Mouse (Mus musculus) forebrain, embryonic 14.5 days (tissue): ENCODE measurements around the gene Rnft1. TPM values are rescaled to one million over a fixed set of nuclear protein-coding genes. Genes with fewer than 3 reads are reported as not detected.

ENCODE experiments used
- ATAC-seq: fragments of 200-750 bp; cut with Nextera tagmentation; 2 replicates; pipeline ENCODE4 v1.8.0; 2017; ENCODE audit warnings: mild to moderate bottlenecking, moderate library complexity
- DNase-seq: peaks from one replicate; pipeline ENCODE4 v3.0.0-alpha.2; 2015; ENCODE audit warnings: low spot score
- H3K27ac ChIP-seq: fragments of 300-500 bp; sonication (generic); 2 replicates; pipeline ENCODE4 v1.5.1; 2014; ENCODE audit warnings: low read depth, mild to moderate bottlenecking, control low read depth, low read length, moderate library complexity
- H3K27me3 ChIP-seq: fragments of 300-500 bp; sonication (generic); replicated peaks from 2 replicates; pipeline ENCODE4 v1.6.1; 2014; ENCODE audit warnings: low read length, control low read depth, mixed read lengths; ENCODE audit not compliant: control insufficient read depth, insufficient read depth
- H3K36me3 ChIP-seq: fragments of 300-500 bp; sonication (generic); 2 replicates; pipeline ENCODE4 v1.6.1; 2014; ENCODE audit warnings: low read length, control low read depth; ENCODE audit not compliant: control insufficient read depth, insufficient read depth
- H3K4me1 ChIP-seq: fragments of 300-500 bp; sonication (generic); 2 replicates; pipeline ENCODE4 v1.6.1; 2014; ENCODE audit warnings: antibody characterized with exemption, low read length, control low read depth; ENCODE audit not compliant: control insufficient read depth, insufficient read depth
- H3K4me2 ChIP-seq: fragments of 300-500 bp; sonication (generic); 2 replicates; pipeline ENCODE4 v1.6.1; 2014; ENCODE audit warnings: mild to moderate bottlenecking, control low read depth, low read length
- H3K4me3 ChIP-seq: fragments of 300-500 bp; sonication (generic); 2 replicates; pipeline ENCODE4 v1.5.1; 2014; ENCODE audit warnings: low read depth, low read length, control low read depth
- H3K9ac ChIP-seq: fragments of 300-500 bp; sonication (generic); 2 replicates; pipeline ENCODE4 v1.6.1; 2014; ENCODE audit warnings: mild to moderate bottlenecking, low read length, control low read depth, moderate library complexity
- H3K9me3 ChIP-seq: fragments of 300-500 bp; sonication (generic); replicated peaks from 2 replicates; pipeline ENCODE4 v1.6.1; 2016; ENCODE audit warnings: low read length, control low read depth, mixed read lengths; ENCODE audit not compliant: control insufficient read depth
- WGBS: fragments of 180-500 bp; shearing (Covaris S2); extraction: QIAGEN DNeasy Blood & Tissue Kit; methylation state at CpG from one replicate; pipeline ENCODE4 v1.1.7; 2014; 5-methylcytosine and 5-hydroxymethylcytosine counted together
- polyA plus RNA-seq: library from polyadenylated mRNA; unstranded; fragments of >200 nt; fragmentation: Nextera tagmentation; extraction: Ambion mirVana; gene quantifications from 2 replicates; pipeline ENCODE4 v1.2.1, GENCODE M21; 2014

Gene Rnft1
- polyA plus RNA-seq, 1 experiment from 2014 or later: 15.7 TPM

DNA sequence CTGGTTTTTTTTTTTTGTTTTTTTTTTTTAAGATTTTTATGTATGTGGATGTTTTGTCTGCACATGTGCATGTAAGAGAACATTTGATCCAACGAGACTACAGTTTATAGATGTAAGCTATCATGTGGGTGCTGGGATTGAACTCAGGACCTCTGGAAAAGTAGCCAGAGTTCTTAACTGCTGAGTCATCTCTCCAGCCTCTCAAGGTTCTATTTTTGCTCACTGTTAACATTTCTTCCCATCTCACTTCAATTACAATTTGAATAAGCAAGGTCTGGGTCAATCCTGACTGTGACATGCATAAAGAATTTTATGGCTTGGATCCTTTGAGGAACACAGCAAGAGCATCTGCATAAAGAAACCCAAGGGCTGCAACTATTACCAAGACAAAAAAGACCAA lies 16.3 kb downstream of the Rnft1 start:
- H3K4me2 ChIP-seq: no peak overlapping the region
- no peak overlapping the region for H3K4me3 ChIP-seq
- no peak overlapping the region for H3K9ac ChIP-seq
- no peaks in the 10 kb centered on the region for H3K27me3 ChIP-seq
- no peak for ATAC-seq
- DNase-seq: no peak
- H3K9me3 ChIP-seq: no peaks in the 10 kb centered on the region
- 85% methylated on average over 1 of the region's 1 CpGs for WGBS
- H3K27ac ChIP-seq: no peak overlapping the region
- H3K36me3 ChIP-seq: peaks cover 46% of the 10 kb centered on the region
- no peaks in the 10 kb centered on the region for H3K4me1 ChIP-seq

DNA sequence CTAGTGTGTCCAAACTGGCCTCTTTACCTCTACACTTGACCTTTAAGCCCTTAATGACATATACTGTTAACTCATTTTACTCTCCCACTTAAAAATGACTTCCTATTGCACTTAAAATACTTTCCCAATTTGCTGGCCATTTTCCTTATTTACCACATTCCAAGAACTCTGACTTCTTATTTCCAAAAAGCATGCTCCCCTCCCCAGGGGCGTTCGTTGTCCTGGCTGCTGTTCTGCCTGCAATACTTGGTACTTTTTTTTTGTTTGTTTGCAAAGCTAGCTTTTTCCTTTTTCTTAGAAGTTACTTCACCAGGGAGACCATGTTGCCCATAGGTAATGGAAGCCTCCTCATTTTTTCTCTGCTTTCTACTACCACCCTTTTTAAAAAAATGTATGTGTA lies 18.7 kb downstream of the Rnft1 start:
- Histone ChIP-seq H3K27ac (no peak overlapping the region), H3K36me3 (peaks cover 51% of the 10 kb centered on the region), H3K9ac (no peak overlapping the region), H3K4me3 (no peak overlapping the region), H3K27me3 (no peaks in the 10 kb centered on the region), H3K9me3 (no peaks in the 10 kb centered on the region), H3K4me1 (no peaks in the 10 kb centered on the region), H3K4me2 (no peak overlapping the region)
- 93% methylated on average over 2 of the region's 2 CpGs for WGBS
- ATAC-seq: no peak
- DNase-seq: no peak

DNA sequence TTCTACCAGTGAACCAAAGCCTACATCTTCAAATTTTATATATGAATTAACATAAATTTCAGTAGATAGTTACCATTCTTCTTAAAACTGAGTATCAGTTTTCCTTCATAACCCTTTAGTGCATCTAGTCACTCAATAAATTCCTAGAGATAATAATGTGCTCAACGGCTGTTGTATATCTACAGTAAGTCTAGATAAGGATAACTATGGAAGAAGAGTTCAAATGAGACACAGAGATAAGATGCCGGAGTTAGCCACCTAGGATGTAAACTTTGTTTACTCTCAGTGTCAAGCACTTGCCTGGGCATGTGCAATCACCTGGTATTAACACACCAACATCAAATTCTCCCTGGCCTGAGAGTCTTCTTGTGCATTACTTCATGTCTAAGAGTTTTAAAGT lies 22.9 kb downstream of the Rnft1 start:
- Histone ChIP-seq H3K27ac (no peak overlapping the region), H3K4me2 (no peak overlapping the region), H3K27me3 (no peaks in the 10 kb centered on the region), H3K36me3 (peaks cover 85% of the 10 kb centered on the region), H3K4me3 (no peak overlapping the region), H3K4me1 (no peaks in the 10 kb centered on the region), H3K9me3 (no peaks in the 10 kb centered on the region), H3K9ac (no peak overlapping the region)
- DNase-seq (no peak), ATAC-seq (no peak)
- WGBS: 95% methylated on average over 2 of the region's 2 CpGs

DNA sequence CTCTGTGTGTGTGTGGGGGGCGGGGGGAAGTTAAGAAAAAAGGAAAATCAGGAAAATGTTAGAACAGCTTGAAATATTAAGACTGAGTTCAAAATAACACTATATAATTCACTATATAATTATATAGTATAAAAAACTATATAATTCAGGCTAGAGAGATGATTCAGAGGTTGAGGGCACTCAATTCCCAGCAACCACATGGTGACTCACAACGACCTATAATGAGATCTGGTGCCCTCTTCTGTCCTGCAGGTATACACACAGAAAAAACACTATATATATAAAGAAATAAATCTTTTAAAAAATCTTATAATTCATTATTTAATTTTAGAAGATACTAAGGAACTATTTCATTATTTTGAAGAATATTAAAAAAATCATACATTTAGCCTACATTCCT lies 23.5 kb downstream of the Rnft1 start:
- H3K9ac ChIP-seq: no peak overlapping the region
- H3K36me3 ChIP-seq: peaks cover 84% of the 10 kb centered on the region
- no peak overlapping the region for H3K4me3 ChIP-seq
- WGBS: 89% methylated on average over 2 of the region's 2 CpGs
- no peak overlapping the region for H3K27ac ChIP-seq
- no peak for ATAC-seq
- no peaks in the 10 kb centered on the region for H3K27me3 ChIP-seq
- H3K4me1 ChIP-seq: no peaks in the 10 kb centered on the region
- H3K4me2 ChIP-seq: no peak overlapping the region
- no peaks in the 10 kb centered on the region for H3K9me3 ChIP-seq
- no peak for DNase-seq

DNA sequence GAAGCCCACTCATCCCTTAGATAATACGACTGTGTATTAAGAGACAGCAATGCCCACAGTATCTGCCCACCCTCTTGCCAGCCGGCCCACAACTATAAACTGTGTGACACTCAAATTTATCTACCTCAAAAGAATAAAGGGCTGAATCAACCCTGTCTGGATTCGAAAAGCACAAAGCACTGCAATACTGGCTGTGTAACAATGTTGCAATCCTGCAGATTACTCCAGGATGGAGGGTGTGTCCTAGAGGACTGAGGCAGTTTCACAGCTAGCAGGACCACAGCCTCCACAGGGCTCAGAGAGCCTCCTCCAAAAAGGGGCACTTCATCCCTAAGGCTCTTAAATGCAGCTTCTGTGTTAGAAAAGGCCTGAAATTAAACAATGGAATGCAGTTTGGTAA lies 32.2 kb downstream of the Rnft1 start:
- Histone ChIP-seq H3K9ac (no peak overlapping the region), H3K4me3 (no peak overlapping the region)
- 93% methylated on average over 3 of the region's 3 CpGs for WGBS

DNA sequence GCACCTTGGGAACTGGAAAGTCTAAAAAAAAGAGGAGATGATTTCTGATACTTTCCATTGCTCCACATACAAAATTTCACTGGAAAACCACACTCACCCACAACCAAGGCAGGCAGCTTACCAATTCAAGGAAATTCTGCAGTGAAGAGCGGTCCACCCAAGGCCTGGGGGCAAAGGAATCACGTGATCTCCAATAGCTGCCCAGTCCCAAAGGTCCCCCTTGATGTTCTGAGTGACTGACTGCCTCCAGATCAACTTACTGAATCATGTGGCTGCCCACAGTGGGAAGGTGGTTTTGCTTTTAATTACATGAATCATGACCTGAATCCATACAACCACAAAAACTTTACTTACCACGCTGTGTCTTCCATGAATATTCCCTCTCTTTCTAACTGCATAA lies 32.8 kb downstream of the Rnft1 start:
- 91% methylated on average over 3 of the region's 3 CpGs for WGBS
- Histone ChIP-seq H3K27me3 (no peaks in the 10 kb centered on the region), H3K9ac (no peak overlapping the region), H3K4me2 (no peak overlapping the region), H3K9me3 (no peaks in the 10 kb centered on the region), H3K4me1 (no peaks in the 10 kb centered on the region), H3K4me3 (no peak overlapping the region), H3K27ac (no peak overlapping the region), H3K36me3 (peaks cover 72% of the 10 kb centered on the region)
- no peak for ATAC-seq
- DNase-seq: no peak

More for the DNA sequence above, 32.2 kb downstream of the Rnft1 start:
- no peak overlapping the region for H3K4me2 ChIP-seq
- ATAC-seq (no peak), DNase-seq (no peak)
- H3K27ac ChIP-seq: no peak overlapping the region
- H3K27me3 ChIP-seq: no peaks in the 10 kb centered on the region
- H3K4me1 ChIP-seq: no peaks in the 10 kb centered on the region
- H3K9me3 ChIP-seq: no peaks in the 10 kb centered on the region
- peaks cover 72% of the 10 kb centered on the region for H3K36me3 ChIP-seq

DNA sequence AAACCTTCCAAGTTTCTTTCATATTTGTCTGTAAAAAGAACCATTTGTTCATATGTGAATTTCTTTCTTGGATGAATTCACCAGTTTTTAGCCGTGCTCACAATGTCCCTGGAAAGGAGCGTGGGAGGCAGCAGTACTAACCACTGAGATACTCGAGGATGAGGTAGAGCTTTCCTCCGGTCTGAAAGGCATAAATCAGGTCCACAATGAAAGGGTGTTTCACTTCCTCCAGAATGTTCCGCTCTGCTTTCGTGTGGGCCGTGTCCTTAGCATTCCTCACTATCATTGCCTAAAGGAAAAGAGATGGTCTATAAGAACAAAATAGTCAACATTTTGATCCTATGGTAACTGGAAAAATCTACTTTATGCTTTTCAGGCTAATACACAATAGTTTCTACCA lies 35.3 kb downstream of the Rnft1 start:
- Histone ChIP-seq H3K9me3 (no peaks in the 10 kb centered on the region), H3K4me1 (no peaks in the 10 kb centered on the region), H3K4me2 (no peak overlapping the region), H3K4me3 (no peak overlapping the region), H3K36me3 (peaks cover 82% of the 10 kb centered on the region), H3K27ac (no peak overlapping the region), H3K27me3 (no peaks in the 10 kb centered on the region), H3K9ac (no peak overlapping the region)
- DNase-seq: no peak
- WGBS: 94% methylated on average over 7 of the region's 7 CpGs
- no peak for ATAC-seq

DNA sequence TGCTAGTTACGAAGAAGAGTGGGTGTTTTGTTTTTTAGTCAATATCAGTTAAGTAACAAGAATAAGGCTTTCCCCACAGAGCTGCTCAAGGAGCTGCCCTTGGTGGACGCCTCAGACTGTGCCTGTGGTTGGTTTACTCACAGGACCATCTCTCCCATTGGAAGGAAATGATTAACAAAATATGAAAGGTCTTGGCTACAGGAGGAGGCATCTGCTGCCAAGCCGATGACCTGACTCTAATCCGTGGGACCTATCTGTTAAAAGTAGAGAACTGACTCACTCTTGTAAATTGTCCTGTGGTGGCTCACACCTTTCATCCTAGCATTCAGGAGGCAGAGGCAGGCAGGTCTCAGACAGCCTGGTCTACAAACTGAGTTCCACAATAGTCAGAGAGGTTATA lies 43.1 kb downstream of the Rnft1 start:
- no peak overlapping the region for H3K27ac ChIP-seq
- no peak for DNase-seq
- H3K4me1 ChIP-seq: no peaks in the 10 kb centered on the region
- no peaks in the 10 kb centered on the region for H3K27me3 ChIP-seq
- 94% methylated on average over 4 of the region's 4 CpGs for WGBS
- no peak overlapping the region for H3K4me2 ChIP-seq
- H3K4me3 ChIP-seq: no peak overlapping the region
- no peak overlapping the region for H3K9ac ChIP-seq
- ATAC-seq: no peak
- no peaks in the 10 kb centered on the region for H3K9me3 ChIP-seq
- peaks cover 74% of the 10 kb centered on the region for H3K36me3 ChIP-seq

DNA sequence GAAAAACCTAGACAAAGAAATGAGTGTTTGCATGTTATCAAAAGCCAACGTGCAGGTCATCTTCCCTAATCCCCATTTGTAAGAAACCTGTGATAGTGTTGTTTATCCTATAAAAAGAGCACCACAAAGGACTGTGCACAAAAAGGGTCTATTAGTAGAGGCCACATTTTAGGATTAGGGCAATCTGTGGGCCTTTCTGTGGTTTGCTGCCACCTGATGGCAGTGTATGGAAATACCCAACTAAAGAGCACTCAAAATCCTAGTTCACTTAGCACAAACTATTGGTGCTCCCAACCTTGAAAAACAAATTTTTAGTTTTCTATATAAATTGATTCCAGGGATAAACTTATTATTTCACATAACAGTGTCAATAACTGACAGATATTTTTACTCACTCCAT lies 48.4 kb downstream of the Rnft1 start:
- Histone ChIP-seq H3K27ac (no peak overlapping the region), H3K9ac (no peak overlapping the region), H3K9me3 (no peaks in the 10 kb centered on the region), H3K4me1 (no peaks in the 10 kb centered on the region), H3K4me3 (no peak overlapping the region), H3K27me3 (no peaks in the 10 kb centered on the region), H3K4me2 (no peak overlapping the region), H3K36me3 (peaks cover 41% of the 10 kb centered on the region)
- no peak for ATAC-seq
- WGBS: 38% methylated on average over 1 of the region's 1 CpGs
- DNase-seq: peak; percentile 22
